Mouse (Mus musculus) C2C12 (cell line): ENCODE measurements around the gene Gcnt1.

Source experiments
- CTCF ChIP-seq: IDR thresholded peaks from one replicate; pipeline ENCODE4 v1.5.1; 2011; ENCODE audit not compliant: control insufficient read depth, insufficient read depth, insufficient read length
- MAX ChIP-seq: IDR thresholded peaks from one replicate; pipeline ENCODE4 v1.6.1; 2011; ENCODE audit warnings: mild to moderate bottlenecking, control low read depth
- MYOD1 ChIP-seq: IDR thresholded peaks from one replicate; pipeline ENCODE4 v1.6.1; 2011; ENCODE audit warnings: low read depth; ENCODE audit not compliant: control insufficient read depth, insufficient read length
- MYOG ChIP-seq: IDR thresholded peaks from one replicate; pipeline ENCODE4 v1.6.1; 2011; ENCODE audit not compliant: control insufficient read depth, insufficient read length; ENCODE audit errors: extremely low read depth
- USF1 ChIP-seq: IDR thresholded peaks from one replicate; pipeline ENCODE4 v1.6.1; 2011; ENCODE audit warnings: low read depth, mild to moderate bottlenecking, control low read depth, moderate library complexity

GRCm38 (mm10) chr19:17337057-17337679 is 35.5 kb downstream of the Gcnt1 start:
- TF ChIP-seq MAX (no peak), CTCF (no peak), MYOD1 (no peak), USF1 (no peak), MYOG (no peak)
